In genomic region chr13:21734906-21735767, GRCm38 (mm10) we compare ENCODE assay signal across 8 mouse cellular contexts. TPM values are rescaled to one million over a fixed set of nuclear protein-coding genes. Genes with fewer than 3 reads are reported as not detected.
DNase-seq lines count a peak whose midpoint lies in the region; ATAC-seq and TF ChIP-seq lines count a peak whose summit lies in the region.
"Not testable (repeated sequence)": the region's sequence is repeated elsewhere in the genome, so short reads cannot be mapped to it uniquely, and the experiment has no call there.

TSS of gene Hist1h4j (plus strand) at chr13:21735064.

- TF ChIP-seq CTCF in hindbrain, postnatal 0 days (IDR thresholded peaks at IDR 0.05; ENCODE audit: low read depth) = not testable (repeated sequence)

- H3K4me2 ChIP-seq in hindbrain, postnatal 0 days (ENCODE audit: low read depth, low read length) = peak within 1 kb of the TSS; percentile 74

- peak; percentile 90 for ATAC-seq in hindbrain, postnatal 0 days
- ATAC-seq in megakaryocyte, adult 5-6 weeks (ENCODE audit: poor library complexity, severe bottlenecking) = peak; percentile 87

- peak; percentile 62 for DNase-seq in T-cell, adult 2 months (ENCODE audit: low spot score)
- DNase-seq in cerebellum, postnatal 36 days = peak; percentile 76 to 77
- DNase-seq in frontal cortex, postnatal 36 days (ENCODE audit: low spot score in 2 of 2) = peak; percentile 73 to 80
- DNase-seq in hindbrain, postnatal 0 days (ENCODE audit: low spot score) = peak; percentile 92
- DNase-seq in left cerebral cortex, adult 8-10 months (ENCODE audit: low spot score in 2 of 2) = peak; percentile 59 to 69
- peak; percentile 72 to 82 for DNase-seq in right cerebral cortex, adult 2 months (ENCODE audit: low spot score in 2 of 2)
- peak; percentile 82 for DNase-seq in urinary bladder, postnatal 14 days (ENCODE audit: low spot score)

- under 1% methylated on average over 43 of the region's 56 CpGs for WGBS in hindbrain, postnatal 0 days

- peak within 1 kb of the TSS; percentile 58 for H3K9ac ChIP-seq in hindbrain, postnatal 0 days (replicated peaks; ENCODE audit: low read length)

- not testable (repeated sequence) for H3K4me1 ChIP-seq in hindbrain, postnatal 0 days (ENCODE audit: insufficient read depth, low read length)

- H3K27me3 ChIP-seq in hindbrain, postnatal 0 days (ENCODE audit: insufficient read depth, low read length) = not testable (repeated sequence)

- H3K4me3 ChIP-seq in hindbrain, postnatal 0 days (ENCODE audit: low read length) = peak within 1 kb of the TSS; percentile 47

- not testable (repeated sequence) for H3K9me3 ChIP-seq in hindbrain, postnatal 0 days (ENCODE audit: low read length)

- H3K27ac ChIP-seq in hindbrain, postnatal 0 days = peak within 1 kb of the TSS; percentile 83

- not testable (repeated sequence) for H3K36me3 ChIP-seq in hindbrain, postnatal 0 days (ENCODE audit: insufficient read depth, low read length)

RNA-seq across cellular contexts. Expression of gene Hist1h4j, which starts in this region (rescaled TPM):
- 1,214 and 1,310 TPM in 2 replicates for total RNA-seq in hindbrain, postnatal 0 days (2014; rRNA removed)
- not detected in 2 replicates for polyA plus RNA-seq in hindbrain, postnatal 0 days (2015; fragmentation: Nextera tagmentation; extraction: Ambion mirVana)
- total RNA-seq in left cerebral cortex, adult 8-10 months (2022) = 10 to 100 TPM; 18.4 to 23.9 (median 19.2) TPM
- 5.8 and 10.7 TPM in 2 replicates for total RNA-seq in megakaryocyte, adult 5-6 weeks (2015)
- total RNA-seq in megakaryocyte, adult 5-6 weeks (2017) = 595 and 644 TPM in 2 replicates

Comparison
In these comparisons a context has a peak if more than half of its experiments do, and no peak if none do; other contexts are left out.
1. Peak in every context shown above with its lines: DNase-seq, ATAC-seq, H3K4me3 ChIP-seq and H3K27ac ChIP-seq.